Comparison of ENCODE assay signal across 9 mouse cellular contexts in the genomic region with DNA sequence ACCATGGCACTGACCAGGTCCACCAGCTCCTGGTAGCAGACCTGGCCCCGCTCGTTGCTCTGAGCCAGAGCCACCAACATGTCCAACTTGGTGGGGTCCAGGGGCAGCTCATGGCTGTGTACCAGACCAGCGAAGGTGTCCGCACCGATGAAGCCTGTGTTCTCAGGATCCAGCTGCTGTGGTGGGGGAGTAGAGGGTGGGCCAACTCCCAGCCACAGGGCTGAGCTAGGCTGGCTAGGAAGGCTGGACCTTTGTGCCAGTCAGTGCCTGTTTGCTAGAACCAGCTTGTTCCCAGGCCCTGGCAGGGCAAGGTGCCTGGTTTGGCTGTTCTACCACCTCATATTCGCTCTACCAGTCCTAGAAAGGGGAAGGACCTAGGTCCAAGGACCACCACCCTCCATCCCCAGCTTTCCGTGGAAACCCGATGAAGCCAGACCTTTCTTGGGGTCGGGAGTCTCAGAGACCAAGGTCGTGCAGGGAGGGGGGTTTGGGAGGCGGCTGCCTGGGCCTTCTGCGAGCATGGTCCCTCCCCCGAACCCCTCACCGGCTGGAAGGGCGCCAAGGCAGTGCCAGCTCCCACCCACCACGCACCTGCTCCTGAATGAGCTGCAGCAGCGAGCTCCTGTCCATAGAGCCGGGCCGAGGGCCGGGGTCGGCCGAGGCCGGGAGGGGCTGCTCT. TPM values are rescaled to one million over a fixed set of nuclear protein-coding genes. Genes with fewer than 3 reads are reported as not detected.
DNase-seq lines count a peak whose midpoint lies in the region; ATAC-seq and TF ChIP-seq lines count a peak whose summit lies in the region.
"Had no signal": no experiment of that assay in that cellular context is flagged by ENCODE, and none has a peak within 500 bp of the region (broad histone marks: within the 10 kb centered on the region; RNA-seq: fewer than 3 reads in every experiment).

No protein-coding gene starts in this region.

- H3K36me3 ChIP-seq in erythroblast, embryonic 14.5 days (ENCODE audit: control insufficient read depth): peaks cover 71% of the 10 kb centered on the region
- H3K36me3 ChIP-seq in G1E (replicated peaks): peaks cover 84% of the 10 kb centered on the region
- peaks cover 53% of the 10 kb centered on the region for H3K36me3 ChIP-seq in heart, embryonic 12.5 days
- H3K36me3 ChIP-seq in neural tube, embryonic 11.5 days (ENCODE audit: control insufficient read depth, insufficient read depth, low read length): peaks cover 27% of the 10 kb centered on the region

- no peaks in the 10 kb centered on the region for H3K27me3 ChIP-seq in erythroblast, embryonic 14.5 days (ENCODE audit: control insufficient read depth)
- no peaks in the 10 kb centered on the region for H3K27me3 ChIP-seq in G1E (ENCODE audit: insufficient read depth, low read length)
- no peaks in the 10 kb centered on the region for H3K27me3 ChIP-seq in heart, embryonic 12.5 days (replicated peaks)
- H3K27me3 ChIP-seq in neural tube, embryonic 11.5 days (ENCODE audit: control insufficient read depth, insufficient read depth, low read length): no peaks in the 10 kb centered on the region
- H3K27me3 ChIP-seq: CH12.LX had no signal

- TF ChIP-seq CTCF in G1E (IDR thresholded peaks at IDR 0.05; ENCODE audit: low read depth, low read length): no peak

- peak overlapping the region; percentile 39 for H3K4me3 ChIP-seq in erythroblast, embryonic 14.5 days (replicated peaks)
- peak overlapping the region; percentile 5; the same call in 1 of the 2 replicates for H3K4me3 ChIP-seq in G1E (ENCODE audit: low read depth, low read length)
- peak overlapping the region; percentile 46 for H3K4me3 ChIP-seq in heart, embryonic 12.5 days
- peak overlapping the region; percentile 29 for H3K4me3 ChIP-seq in neural tube, embryonic 11.5 days (ENCODE audit: low read depth, low read length)

- H3K4me1 ChIP-seq in erythroblast, embryonic 14.5 days (ENCODE audit: control insufficient read depth): peaks cover 82% of the 10 kb centered on the region
- H3K4me1 ChIP-seq in G1E (ENCODE audit: insufficient read depth, low read depth, low read length): peaks cover 83% of the 10 kb centered on the region
- H3K4me1 ChIP-seq in heart, embryonic 12.5 days (replicated peaks): peaks cover 54% of the 10 kb centered on the region
- H3K4me1 ChIP-seq in neural tube, embryonic 11.5 days (ENCODE audit: control insufficient read depth, insufficient read depth, low read length): peaks cover 49% of the 10 kb centered on the region

- DNase-seq in G1E (ENCODE audit: low spot score): no peak
- DNase-seq in kidney, postnatal 14 days: peak; percentile 64
- no peak for DNase-seq in neural tube, embryonic 11.5 days (ENCODE audit: low spot score)
- no peak for DNase-seq in spleen, adult 18-20 months
- no peak for DNase-seq in spleen, postnatal 14 days (ENCODE audit: low spot score in 2 of 2)

- no peak for ATAC-seq in erythroblast, adult 5-6 weeks (replicated peaks; ENCODE audit: low FRiP score, poor library complexity, severe bottlenecking)
- ATAC-seq in G1E (ENCODE audit: extremely low read depth, insufficient number of reproducible peaks, low FRiP score, poor library complexity, severe bottlenecking): no peak
- no peak for ATAC-seq in heart, embryonic 12.5 days (ENCODE audit: insufficient number of reproducible peaks, low FRiP score)
- ATAC-seq in neural tube, embryonic 11.5 days (ENCODE audit: insufficient read depth, low FRiP score, low TSS enrichment): no peak

- peak overlapping the region; percentile 94 for H3K4me2 ChIP-seq in heart, embryonic 12.5 days
- H3K4me2 ChIP-seq in neural tube, embryonic 11.5 days (ENCODE audit: low read depth): peak overlapping the region; percentile 68

- H3K9me3 ChIP-seq in erythroblast, embryonic 14.5 days (ENCODE audit: control insufficient read depth, low read length): no peaks in the 10 kb centered on the region
- no peaks in the 10 kb centered on the region for H3K9me3 ChIP-seq in G1E (replicated peaks)
- no peaks in the 10 kb centered on the region for H3K9me3 ChIP-seq in heart, embryonic 12.5 days (replicated peaks)
- H3K9me3 ChIP-seq in neural tube, embryonic 11.5 days (ENCODE audit: control insufficient read depth, low read length): no peaks in the 10 kb centered on the region

- peak overlapping the region; percentile 71 for H3K27ac ChIP-seq in heart, embryonic 12.5 days (ENCODE audit: poor library complexity, severe bottlenecking)
- peak overlapping the region; percentile 67 for H3K27ac ChIP-seq in neural tube, embryonic 11.5 days (ENCODE audit: low read depth, low read length)

- peak overlapping the region; percentile 72 for H3K9ac ChIP-seq in heart, embryonic 12.5 days
- H3K9ac ChIP-seq in neural tube, embryonic 11.5 days (ENCODE audit: low read length): peak overlapping the region; percentile 68

- 23% methylated on average over 23 of the region's 23 CpGs for WGBS in heart, embryonic 12.5 days
- WGBS in neural tube, embryonic 11.5 days: 27% methylated on average over 21 of the region's 23 CpGs

RNA-seq across cellular contexts. Expression of gene Rhbdl1, which starts 0.6 kb away (rescaled TPM):
- polyA plus RNA-seq in erythroblast, embryonic 14.5 days (2012): 0.22 and 0.54 TPM in 2 replicates
- total RNA-seq in erythroblast, adult 5-6 weeks (2015; ENCODE audit: low replicate concordance): not detected in 2 replicates
- 4.7 TPM in 1 of 2 replicates, not detected in the other for total RNA-seq in erythroblast, adult 5-6 weeks (2017; ENCODE audit: low replicate concordance)
- total RNA-seq in G1E (2014; fragmentation: Nextera tagmentation) (4.8 and 5.5 TPM in 2 replicates), G1E (2017) (0.87 and 1.4 TPM in 2 replicates)
- polyA plus RNA-seq in G1E (2012): 2.7 and 3.1 TPM in 2 replicates
- 1.6 and 2.4 TPM in 2 replicates for polyA plus RNA-seq in heart, embryonic 12.5 days (2016; fragmentation: Nextera tagmentation; extraction: Ambion mirVana)
- 4.3 and 4.4 TPM in 2 replicates for polyA plus RNA-seq in neural tube, embryonic 11.5 days (2014; fragmentation: Nextera tagmentation; extraction: Ambion mirVana)

RNA-seq across cellular contexts. Expression of gene Stub1, which starts 3.3 kb away (rescaled TPM):
- polyA plus RNA-seq in erythroblast, embryonic 14.5 days (2012): 10.1 and 10.6 TPM in 2 replicates
- 15.0 and 28.0 TPM in 2 replicates for total RNA-seq in erythroblast, adult 5-6 weeks (2015; ENCODE audit: low replicate concordance)
- total RNA-seq in erythroblast, adult 5-6 weeks (2017; ENCODE audit: low replicate concordance): 18.8 and 27.9 TPM in 2 replicates
- total RNA-seq in G1E (2014; fragmentation: Nextera tagmentation) (29.1 and 30.1 TPM in 2 replicates), G1E (2017) (90.8 and 97.3 TPM in 2 replicates)
- polyA plus RNA-seq in G1E (2012): 70.9 and 81.7 TPM in 2 replicates
- polyA plus RNA-seq in heart, embryonic 12.5 days (2016; fragmentation: Nextera tagmentation; extraction: Ambion mirVana): 271 and 272 TPM in 2 replicates
- 327 and 334 TPM in 2 replicates for polyA plus RNA-seq in neural tube, embryonic 11.5 days (2014; fragmentation: Nextera tagmentation; extraction: Ambion mirVana)

RNA-seq across cellular contexts. Expression of gene Gm20683, which starts 5.0 kb away (rescaled TPM):
- 0.68 and 1.1 TPM in 2 replicates for polyA plus RNA-seq in erythroblast, embryonic 14.5 days (2012)
- 0.84 TPM in 1 of 2 replicates, not detected in the other for total RNA-seq in erythroblast, adult 5-6 weeks (2015; ENCODE audit: low replicate concordance)
- 2.6 TPM in 1 of 2 replicates, not detected in the other for total RNA-seq in erythroblast, adult 5-6 weeks (2017; ENCODE audit: low replicate concordance)
- total RNA-seq in G1E (2014; fragmentation: Nextera tagmentation): 1.1 and 2.9 TPM in 2 replicates
- total RNA-seq in G1E (2017): 3.0 and 3.1 TPM in 2 replicates
- polyA plus RNA-seq in G1E (2012): 9.7 and 12.4 TPM in 2 replicates
- 1.3 and 1.6 TPM in 2 replicates for polyA plus RNA-seq in heart, embryonic 12.5 days (2016; fragmentation: Nextera tagmentation; extraction: Ambion mirVana)
- polyA plus RNA-seq in neural tube, embryonic 11.5 days (2014; fragmentation: Nextera tagmentation; extraction: Ambion mirVana): 1.2 and 2.9 TPM in 2 replicates

RNA-seq across cellular contexts. Expression of gene Jmjd8, which starts 7.9 kb away (rescaled TPM):
- polyA plus RNA-seq in erythroblast, embryonic 14.5 days (2012): 0.31 and 0.65 TPM in 2 replicates
- total RNA-seq in erythroblast, adult 5-6 weeks (2015; ENCODE audit: low replicate concordance): 0.84 and 2.1 TPM in 2 replicates
- 3.9 and 6.7 TPM in 2 replicates for total RNA-seq in erythroblast, adult 5-6 weeks (2017; ENCODE audit: low replicate concordance)
- total RNA-seq in G1E (2014; fragmentation: Nextera tagmentation): 0.90 and 1.9 TPM in 2 replicates
- total RNA-seq in G1E (2017): 1.9 and 2.0 TPM in 2 replicates
- polyA plus RNA-seq in G1E (2012): 0.08 and 0.11 TPM in 2 replicates
- polyA plus RNA-seq in heart, embryonic 12.5 days (2016; fragmentation: Nextera tagmentation; extraction: Ambion mirVana): 38.1 and 41.8 TPM in 2 replicates
- polyA plus RNA-seq in neural tube, embryonic 11.5 days (2014; fragmentation: Nextera tagmentation; extraction: Ambion mirVana): 52.1 and 55.6 TPM in 2 replicates

RNA-seq across cellular contexts. Expression of gene Rhot2, which starts 8.1 kb away (rescaled TPM):
- polyA plus RNA-seq in erythroblast, embryonic 14.5 days (2012): 17.7 and 19.8 TPM in 2 replicates
- 3.3 and 9.8 TPM in 2 replicates for total RNA-seq in erythroblast, adult 5-6 weeks (2015; ENCODE audit: low replicate concordance)
- 19.7 and 28.6 TPM in 2 replicates for total RNA-seq in erythroblast, adult 5-6 weeks (2017; ENCODE audit: low replicate concordance)
- 31.2 and 41.2 TPM in 2 replicates for total RNA-seq in G1E (2014; fragmentation: Nextera tagmentation)
- 17.7 and 20.0 TPM in 2 replicates for total RNA-seq in G1E (2017)
- polyA plus RNA-seq in G1E (2012): 142 and 151 TPM in 2 replicates
- 24.0 and 24.9 TPM in 2 replicates for polyA plus RNA-seq in heart, embryonic 12.5 days (2016; fragmentation: Nextera tagmentation; extraction: Ambion mirVana)
- polyA plus RNA-seq in neural tube, embryonic 11.5 days (2014; fragmentation: Nextera tagmentation; extraction: Ambion mirVana): 8.6 and 10.5 TPM in 2 replicates
